Mouse (Mus musculus) ES-Bruce4 (cell line): ENCODE data around the gene Rbfox3.

Experiments
- CTCF ChIP-seq: IDR thresholded peaks from one replicate; pipeline ENCODE4 v1.8.1; 2011; ENCODE audit warnings: low read depth, low read length
- EP300 ChIP-seq: IDR thresholded peaks from 2 replicates; pipeline ENCODE4 v1.6.1; 2011; ENCODE audit warnings: low read depth, low read length; ENCODE audit not compliant: insufficient read depth
- POLR2A ChIP-seq: IDR thresholded peaks from one replicate; pipeline ENCODE4 v1.8.1; 2011; ENCODE audit warnings: low read length; ENCODE audit not compliant: insufficient read depth

- TF ChIP-seq CTCF (no peak), POLR2A (no peak), EP300 (no peak)
Observed at GRCm38 (mm10) chr11:118885135-118885534, 26.3 kb downstream of the Rbfox3 start.
